Mouse (Mus musculus) CH12.LX (cell line): ENCODE results near the gene Afdn.

Source experiments
- CHD1 ChIP-seq: IDR thresholded peaks from 2 replicates; pipeline ENCODE4 v1.6.1; 2012; ENCODE audit warnings: low read depth, low read length, improper control_type of control experiment, inconsistent platforms
- CTCF ChIP-seq, 2 experiments: IDR thresholded peaks in 1 of 2; conservative IDR thresholded peaks in 1 of 2; 2 replicates each; pipeline ENCODE4 v1.5.1; 2011 to 2012; ENCODE audit warnings: low read depth in 2 of 2, low read length in 2 of 2, improper control_type of control experiment in 1 of 2, inconsistent platforms in 1 of 2, mild to moderate bottlenecking in 1 of 2, moderate library complexity in 1 of 2
- E2F4 ChIP-seq: IDR thresholded peaks from 2 replicates; pipeline ENCODE4 v1.6.1; 2011; ENCODE audit warnings: low read depth, low read length, improper control_type of control experiment; ENCODE audit not compliant: insufficient replicate concordance
- ETS1 ChIP-seq: conservative IDR thresholded peaks from 2 replicates; pipeline ENCODE4 v1.6.1; 2012; ENCODE audit warnings: low read depth, mild to moderate bottlenecking, inconsistent platforms, low read length, improper control_type of control experiment, moderate library complexity
- MAFK ChIP-seq: IDR thresholded peaks from 2 replicates; pipeline ENCODE4 v1.6.1; 2011; ENCODE audit warnings: low read length, improper control_type of control experiment; ENCODE audit not compliant: insufficient replicate concordance
- MEF2A ChIP-seq: IDR thresholded peaks from 2 replicates; pipeline ENCODE4 v1.6.1; 2014; ENCODE audit warnings: low read depth, mild to moderate bottlenecking, inconsistent platforms, low read length, improper control_type of control experiment, borderline replicate concordance
- POLR2A ChIP-seq: IDR thresholded peaks from 2 replicates; pipeline ENCODE4 v1.6.1; 2011; ENCODE audit warnings: low read depth, mild to moderate bottlenecking, improper control_type of control experiment, low read length
- SMC3 ChIP-seq: IDR thresholded peaks from 2 replicates; pipeline ENCODE4 v1.6.1; 2011; ENCODE audit warnings: low read depth, low read length, improper control_type of control experiment
- TBP ChIP-seq: conservative IDR thresholded peaks from 2 replicates; pipeline ENCODE4 v1.6.1; 2011; ENCODE audit warnings: low read depth, low read length, improper control_type of control experiment
- TCF12 ChIP-seq: IDR thresholded peaks from 2 replicates; pipeline ENCODE4 v1.6.1; 2014; ENCODE audit warnings: low read depth, mild to moderate bottlenecking, inconsistent platforms, low read length, improper control_type of control experiment
- ZC3H11A ChIP-seq: IDR thresholded peaks from 2 replicates; pipeline ENCODE4 v1.6.1; 2012; ENCODE audit warnings: low read depth, mild to moderate bottlenecking, inconsistent platforms, low read length, improper control_type of control experiment

DNA sequence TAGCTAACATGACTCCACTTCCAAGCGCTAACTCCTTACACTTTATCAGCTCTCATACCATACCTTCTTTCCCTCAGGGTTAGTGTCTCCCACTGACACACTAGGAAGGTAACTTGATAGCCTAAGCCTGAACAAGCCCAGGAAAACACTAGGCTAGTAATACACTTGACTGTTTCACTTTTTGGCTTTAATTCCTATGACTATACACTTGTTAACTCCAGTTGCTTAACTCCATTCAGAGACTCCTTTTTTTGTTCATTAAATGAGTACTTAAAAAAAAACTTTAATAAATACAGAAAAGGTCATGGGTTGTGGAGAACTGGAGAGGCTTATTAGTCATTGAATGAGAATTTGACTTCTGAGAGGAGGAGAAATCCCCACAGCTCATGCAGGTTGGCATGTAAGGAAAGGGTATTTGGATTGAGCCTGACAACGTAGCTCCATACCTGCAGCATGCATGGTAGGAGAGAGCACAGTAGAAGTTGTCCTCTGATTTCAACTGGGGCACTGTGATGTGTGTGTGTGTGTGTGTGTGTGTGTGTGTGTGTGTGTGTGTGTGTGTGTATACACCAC is 42.6 kb downstream of the Afdn start:
- TF ChIP-seq CTCF (conservative IDR thresholded peaks at IDR 0.05 in 1 of 2, IDR thresholded peaks at IDR 0.05 in 1 of 2; ENCODE audit: low read depth in 2 of 2, low read length in 2 of 2) (no peak), POLR2A (no peak), E2F4 (no peak), MEF2A (no peak), TBP (no peak), ETS1 (no peak), CHD1 (no peak), TCF12 (no peak), ZC3H11A (no peak), SMC3 (no peak), MAFK (no peak)
